Mouse (Mus musculus): ENCODE measurements around the gene Wdsub1.

The Wdsub1 gene

GRCm38 (mm10) chr2:59802722-59803387 lies 79.5 kb downstream of the Wdsub1 start:
- no peak for DNase-seq

Data from cerebellum, adult 8-10 months (tissue).